Mouse (Mus musculus) stomach, postnatal 0 days (tissue): Measurements from ENCODE around the gene Rufy1. TPM values are rescaled to one million over a fixed set of nuclear protein-coding genes. Genes with fewer than 3 reads are reported as not detected.
A peak's percentile ranks its signal among the peaks of the same experiment; 100 is the strongest.

ENCODE experiments used
- ATAC-seq: fragments of 200-750 bp; cut with Nextera tagmentation; 2 replicates; pipeline ENCODE4 v1.8.0; 2017; ENCODE audit not compliant: low FRiP score, low TSS enrichment
- DNase-seq: peaks from one replicate; pipeline ENCODE4 v3.0.0-alpha.2; 2016; ENCODE audit warnings: low spot score
- H3K27ac ChIP-seq: fragments of 300-500 bp; sonication (generic); replicated peaks from 2 replicates; pipeline ENCODE4 v1.5.1; 2014; ENCODE audit warnings: mild to moderate bottlenecking, control low read depth
- H3K27me3 ChIP-seq: fragments of 300-500 bp; sonication (generic); 2 replicates; pipeline ENCODE4 v1.6.1; 2014; ENCODE audit warnings: low read length; ENCODE audit not compliant: control insufficient read depth, insufficient read depth
- H3K36me3 ChIP-seq: fragments of 300-500 bp; sonication (generic); 2 replicates; pipeline ENCODE4 v1.6.1; 2014; ENCODE audit warnings: low read length, mixed read lengths; ENCODE audit not compliant: control insufficient read depth, insufficient read depth
- H3K4me1 ChIP-seq: fragments of 300-500 bp; sonication (generic); replicated peaks from 2 replicates; pipeline ENCODE4 v1.6.1; 2014; ENCODE audit warnings: antibody characterized with exemption; ENCODE audit not compliant: control insufficient read depth, insufficient read depth
- H3K4me2 ChIP-seq: fragments of 300-500 bp; sonication (generic); replicated peaks from 2 replicates; pipeline ENCODE4 v1.6.1; 2014; ENCODE audit warnings: low read depth, mild to moderate bottlenecking, control low read depth, moderate library complexity
- H3K4me3 ChIP-seq: fragments of 300-500 bp; sonication (generic); 2 replicates; pipeline ENCODE4 v1.5.1; 2014; ENCODE audit warnings: low read depth, low read length, control low read depth
- H3K9ac ChIP-seq: fragments of 300-500 bp; sonication (generic); 2 replicates; pipeline ENCODE4 v1.6.1; 2014; ENCODE audit warnings: mild to moderate bottlenecking, low read length, control low read depth, mixed read lengths
- H3K9me3 ChIP-seq: fragments of 300-500 bp; sonication (generic); 2 replicates; pipeline ENCODE4 v1.6.1; 2016; ENCODE audit warnings: low read length; ENCODE audit not compliant: control insufficient read depth
- CTCF ChIP-seq: IDR thresholded peaks from 2 replicates; pipeline ENCODE4 v1.5.1; 2016; ENCODE audit warnings: antibody characterized with exemption, low read depth, mild to moderate bottlenecking, moderate library complexity
- EP300 ChIP-seq: optimal IDR thresholded peaks from 2 replicates; pipeline ENCODE3; 2016; ENCODE audit warnings: antibody characterized with exemption
- WGBS: fragments of 180-500 bp; shearing (Covaris S2); extraction: QIAGEN DNeasy Blood & Tissue Kit; methylation state at CpG from one replicate; pipeline ENCODE4 v1.1.7; 2014; 5-methylcytosine and 5-hydroxymethylcytosine counted together
- polyA plus RNA-seq: library from polyadenylated mRNA; unstranded; fragments of >200 nt; fragmentation: Nextera tagmentation; extraction: Ambion mirVana; gene quantifications from 2 replicates; pipeline ENCODE4 v1.2.1, GENCODE M21; 2015

Rufy1 gene
- polyA plus RNA-seq, 1 experiment from 2014 or later: 18.7 TPM

- Histone ChIP-seq H3K27ac (no peak overlapping the region), H3K4me3 (no peak overlapping the region), H3K27me3 (no peaks in the 10 kb centered on the region), H3K4me2 (no peak overlapping the region), H3K4me1 (no peaks in the 10 kb centered on the region; the same call in 1 of the 2 replicates), H3K36me3 (peaks cover 1% of the 10 kb centered on the region; the same call in 1 of the 2 replicates), H3K9ac (no peak overlapping the region), H3K9me3 (no peaks in the 10 kb centered on the region)
- ATAC-seq (no peak), DNase-seq (no peak)
- WGBS: 85% methylated on average over 13 of the region's 13 CpGs
- TF ChIP-seq CTCF (no peak), EP300 (no peak)
Measured at GRCm38 (mm10) chr11:50374286-50375015, 56.5 kb downstream of the Rufy1 start.

- TF ChIP-seq CTCF: no peak
- no peak for TF ChIP-seq EP300
- ATAC-seq (no peak), DNase-seq (no peak)
- Histone ChIP-seq H3K4me1 (no peaks in the 10 kb centered on the region; the same call in 1 of the 2 replicates), H3K4me3 (no peak overlapping the region), H3K27ac (no peak overlapping the region), H3K4me2 (no peak overlapping the region), H3K9ac (no peak overlapping the region), H3K9me3 (no peaks in the 10 kb centered on the region), H3K27me3 (no peaks in the 10 kb centered on the region), H3K36me3 (no peaks in the 10 kb centered on the region)
- 96% methylated on average over 1 of the region's 1 CpGs for WGBS
Measured at GRCm38 (mm10) chr11:50373621-50374020, 57.3 kb downstream of the Rufy1 start.

GRCm38 (mm10) chr11:50373086-50373485 lies 57.8 kb downstream of the Rufy1 start:
- DNase-seq (no peak), ATAC-seq (no peak)
- H3K9me3 ChIP-seq: no peaks in the 10 kb centered on the region
- no peaks in the 10 kb centered on the region; the same call in 1 of the 2 replicates for H3K4me1 ChIP-seq
- TF ChIP-seq EP300: no peak
- no peak for TF ChIP-seq CTCF
- no peak overlapping the region for H3K4me2 ChIP-seq
- no peaks in the 10 kb centered on the region for H3K27me3 ChIP-seq
- no peaks in the 10 kb centered on the region for H3K36me3 ChIP-seq
- no peak overlapping the region for H3K4me3 ChIP-seq
- no peak overlapping the region for H3K9ac ChIP-seq
- no peak overlapping the region for H3K27ac ChIP-seq

- Histone ChIP-seq H3K27me3 (no peaks in the 10 kb centered on the region), H3K9me3 (no peaks in the 10 kb centered on the region), H3K4me2 (no peak overlapping the region; the same call in 1 of the 2 replicates), H3K36me3 (no peaks in the 10 kb centered on the region), H3K9ac (peak overlapping the region; percentile 67), H3K4me1 (no peaks in the 10 kb centered on the region; the same call in 1 of the 2 replicates), H3K4me3 (no peak overlapping the region; the same call in 1 of the 2 replicates), H3K27ac (no peak overlapping the region)
- 94% methylated on average over 1 of the region's 1 CpGs for WGBS
- DNase-seq (no peak), ATAC-seq (no peak)
- no peak for TF ChIP-seq CTCF
- TF ChIP-seq EP300: no peak
Measured at GRCm38 (mm10) chr11:50371911-50372310, 59.0 kb downstream of the Rufy1 start.

- Histone ChIP-seq H3K4me3 (peak overlapping the region; percentile 43), H3K4me2 (peak overlapping the region; percentile 62), H3K9me3 (no peaks in the 10 kb centered on the region), H3K9ac (peak overlapping the region; percentile 67), H3K4me1 (no peaks in the 10 kb centered on the region; the same call in 1 of the 2 replicates), H3K27ac (0 out of 2 replicates have a peak overlapping the region, but pooled peaks have one; percentile 30), H3K27me3 (no peaks in the 10 kb centered on the region), H3K36me3 (no peaks in the 10 kb centered on the region)
- DNase-seq (peak; percentile 59), ATAC-seq (no peak)
- 3% methylated on average over 18 of the region's 18 CpGs for WGBS
- TF ChIP-seq CTCF: peak; percentile 72
- TF ChIP-seq EP300: no peak
Measured at GRCm38 (mm10) chr11:50371399-50371841, 59.5 kb downstream of the Rufy1 start.

GRCm38 (mm10) chr11:50370969-50371368 lies 60.0 kb downstream of the Rufy1 start:
- TF ChIP-seq EP300: no peak
- no peak for TF ChIP-seq CTCF
- H3K4me2 ChIP-seq: peak overlapping the region; percentile 62
- no peaks in the 10 kb centered on the region for H3K27me3 ChIP-seq
- 57% methylated on average over 4 of the region's 4 CpGs for WGBS
- no peak for DNase-seq
- no peaks in the 10 kb centered on the region for H3K9me3 ChIP-seq
- no peak overlapping the region for H3K4me3 ChIP-seq
- no peaks in the 10 kb centered on the region for H3K36me3 ChIP-seq
- H3K9ac ChIP-seq: no peak overlapping the region
- H3K4me1 ChIP-seq: no peaks in the 10 kb centered on the region
- ATAC-seq: no peak
- H3K27ac ChIP-seq: no peak overlapping the region
